9 mouse cellular contexts compared by ENCODE assay signal in the genomic region with DNA sequence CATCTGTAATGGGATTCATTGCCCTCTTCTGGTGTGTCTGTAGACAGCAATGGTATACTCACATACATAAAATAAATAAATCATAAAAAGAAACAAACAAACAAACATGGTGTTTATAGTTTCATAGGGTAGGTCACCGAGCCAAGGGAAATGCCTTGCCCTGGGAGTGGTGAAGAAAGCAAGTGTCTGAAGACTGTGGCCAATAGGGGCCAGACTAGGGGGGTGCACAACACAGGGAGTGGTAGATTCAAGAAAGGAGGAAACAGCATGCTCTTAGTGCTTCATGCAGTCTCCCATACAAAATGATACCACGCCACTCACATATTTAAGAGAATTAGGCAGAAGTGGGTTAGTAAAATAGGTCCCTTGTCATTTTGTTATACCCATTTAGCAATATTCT. TPM values are rescaled to one million over a fixed set of nuclear protein-coding genes. Genes with fewer than 3 reads are reported as not detected.
DNase-seq lines count a peak whose midpoint lies in the region; ATAC-seq and TF ChIP-seq lines count a peak whose summit lies in the region.
"Had no signal": no experiment of that assay in that cellular context is flagged by ENCODE, and none has a peak within 500 bp of the region (broad histone marks: within the 10 kb centered on the region; RNA-seq: fewer than 3 reads in every experiment).

No protein-coding gene starts in this region.

- H3K27ac ChIP-seq in kidney, postnatal 0 days: no peak overlapping the region
- H3K27ac ChIP-seq in hindbrain, embryonic 14.5 days: no peak overlapping the region
- H3K27ac ChIP-seq in midbrain, embryonic 15.5 days: no peak overlapping the region

- H3K4me3 ChIP-seq in kidney, postnatal 0 days (replicated peaks; ENCODE audit: low read depth, low read length): peak overlapping the region; percentile 83
- peak overlapping the region; percentile 71 for H3K4me3 ChIP-seq in hindbrain, embryonic 14.5 days (replicated peaks; ENCODE audit: low read length)
- peak overlapping the region; percentile 84 for H3K4me3 ChIP-seq in midbrain, embryonic 15.5 days

- 93% methylated on average over 2 of the region's 2 CpGs for WGBS in kidney, postnatal 0 days
- WGBS in hindbrain, embryonic 14.5 days: 98% methylated on average over 2 of the region's 2 CpGs
- 97% methylated on average over 2 of the region's 2 CpGs for WGBS in midbrain, embryonic 15.5 days

- peak; percentile 2 for DNase-seq in kidney, postnatal 0 days (ENCODE audit: low spot score)
- DNase-seq in kidney, adult 8-10 months: no peak
- peak; percentile 31 for DNase-seq in adipocyte (ENCODE audit: low spot score)
- no peak for DNase-seq in hindbrain, embryonic 14.5 days (ENCODE audit: low spot score)
- DNase-seq in right cerebral cortex, postnatal 10 days (ENCODE audit: low spot score in 2 of 2): no peak
- no peak for DNase-seq in thymus, adult 18-20 months

- no peaks in the 10 kb centered on the region for H3K27me3 ChIP-seq in kidney, postnatal 0 days (ENCODE audit: insufficient read depth, low read length)
- 0 out of 2 replicates have a peak, but pooled peaks cover 10% of the 10 kb centered on the region for H3K27me3 ChIP-seq in hindbrain, embryonic 14.5 days (ENCODE audit: control insufficient read depth, insufficient read depth, low read length)
- peaks cover 23% of the 10 kb centered on the region for H3K27me3 ChIP-seq in midbrain, embryonic 15.5 days (replicated peaks)

- peak overlapping the region; percentile 79 for H3K4me2 ChIP-seq in kidney, postnatal 0 days (ENCODE audit: low read length)
- H3K4me2 ChIP-seq in hindbrain, embryonic 14.5 days (replicated peaks): peak overlapping the region; percentile 78
- peak overlapping the region; percentile 79 for H3K4me2 ChIP-seq in midbrain, embryonic 15.5 days

- no peaks in the 10 kb centered on the region for H3K9me3 ChIP-seq in kidney, postnatal 0 days (replicated peaks; ENCODE audit: low read length)
- H3K9me3 ChIP-seq in hindbrain, embryonic 14.5 days (ENCODE audit: control insufficient read depth, low read length): no peaks in the 10 kb centered on the region
- no peaks in the 10 kb centered on the region for H3K9me3 ChIP-seq in midbrain, embryonic 15.5 days

- ATAC-seq in kidney, postnatal 0 days (replicated peaks; ENCODE audit: low FRiP score, low read depth): no peak
- ATAC-seq in hindbrain, embryonic 14.5 days (ENCODE audit: low FRiP score): no peak
- peak; percentile 48 for ATAC-seq in midbrain, embryonic 15.5 days (replicated peaks)
- no peak for ATAC-seq in granulocyte monocyte progenitor cell, adult 5-6 weeks (replicated peaks; ENCODE audit: poor library complexity, severe bottlenecking)

- no peak overlapping the region for H3K9ac ChIP-seq in kidney, postnatal 0 days (ENCODE audit: low read depth, low read length)
- peak overlapping the region; percentile 81 for H3K9ac ChIP-seq in hindbrain, embryonic 14.5 days
- no peak overlapping the region for H3K9ac ChIP-seq in midbrain, embryonic 15.5 days

- no peak for TF ChIP-seq CTCF in kidney, postnatal 0 days (IDR thresholded peaks at IDR 0.05; ENCODE audit: low read depth)

- H3K4me1 ChIP-seq in kidney, postnatal 0 days (replicated peaks; ENCODE audit: insufficient read depth, low read length): peaks cover 5% of the 10 kb centered on the region; the same call in 1 of the 2 replicates
- peaks cover 21% of the 10 kb centered on the region for H3K4me1 ChIP-seq in hindbrain, embryonic 14.5 days (replicated peaks; ENCODE audit: control insufficient read depth, insufficient read depth, low read length)
- peaks cover 24% of the 10 kb centered on the region for H3K4me1 ChIP-seq in midbrain, embryonic 15.5 days

- peaks cover 4% of the 10 kb centered on the region; the same call in 1 of the 2 replicates for H3K36me3 ChIP-seq in kidney, postnatal 0 days (ENCODE audit: insufficient read depth, low read length)
- H3K36me3 ChIP-seq in hindbrain, embryonic 14.5 days (replicated peaks; ENCODE audit: control insufficient read depth, insufficient read depth): peaks cover 4% of the 10 kb centered on the region
- 0 out of 2 replicates have a peak, but pooled peaks cover 3% of the 10 kb centered on the region for H3K36me3 ChIP-seq in midbrain, embryonic 15.5 days (replicated peaks)

RNA-seq across cellular contexts. Expression of a gene that starts 0.6 kb away (rescaled TPM):
- 77.4 and 90.3 TPM in 2 replicates for polyA plus RNA-seq in kidney, postnatal 0 days (2015; fragmentation: Nextera tagmentation; extraction: Ambion mirVana)
- polyA plus RNA-seq in hindbrain, embryonic 14.5 days (2014; fragmentation: Nextera tagmentation; extraction: Ambion mirVana): 77.3 and 82.5 TPM in 2 replicates
- polyA plus RNA-seq in midbrain, embryonic 15.5 days (2015; fragmentation: Nextera tagmentation; extraction: Ambion mirVana): 85.8 and 87.0 TPM in 2 replicates
- total RNA-seq in granulocyte monocyte progenitor cell, adult 5-6 weeks (2014; fragmentation: Nextera tagmentation): 36.5 and 49.0 TPM in 2 replicates
- 48.7 and 70.9 TPM in 2 replicates for total RNA-seq in granulocyte monocyte progenitor cell, adult 5-6 weeks (2017)

RNA-seq across cellular contexts. Expression of a gene that starts 11.8 kb away (rescaled TPM):
- not detected in 2 replicates for polyA plus RNA-seq in kidney, postnatal 0 days (2015; fragmentation: Nextera tagmentation; extraction: Ambion mirVana)
- not detected in 2 replicates for polyA plus RNA-seq in hindbrain, embryonic 14.5 days (2014; fragmentation: Nextera tagmentation; extraction: Ambion mirVana)
- polyA plus RNA-seq in midbrain, embryonic 15.5 days (2015; fragmentation: Nextera tagmentation; extraction: Ambion mirVana): not detected in 2 replicates
- total RNA-seq in granulocyte monocyte progenitor cell, adult 5-6 weeks (2014; fragmentation: Nextera tagmentation): not detected in 2 replicates
- total RNA-seq in granulocyte monocyte progenitor cell, adult 5-6 weeks (2017): not detected in 2 replicates
- total RNA-seq: gastrocnemius, postnatal 14 days had no signal

Comparison
In these comparisons a context has a peak if more than half of its experiments do, and no peak if none do; other contexts are left out.
1. DNase-seq: peak in kidney, postnatal 0 days (single experiment) and adipocyte (single experiment); none in kidney, adult 8-10 months (0 of 2), hindbrain, embryonic 14.5 days (single experiment), right cerebral cortex, postnatal 10 days (0 of 2) and thymus, adult 18-20 months (0 of 2).
2. Peak in every context shown above with its lines, with median percentiles within 50 percentile points of each other: H3K4me2 ChIP-seq and H3K4me3 ChIP-seq.